ENCODE assay signal across 8 mouse cellular contexts in genomic region chr19:53824872-53825680, GRCm38 (mm10).
DNase-seq lines count a peak whose midpoint lies in the region; ATAC-seq lines count a peak whose summit lies in the region.

No protein-coding gene starts in this region.

- no peaks in the 10 kb centered on the region for H3K9me3 ChIP-seq in forebrain, embryonic 14.5 days (replicated peaks; ENCODE audit: control insufficient read depth, low read length)
- H3K9me3 ChIP-seq in limb, embryonic 11.5 days (ENCODE audit: control insufficient read depth, low read length), result no peaks in the 10 kb centered on the region
- no peaks in the 10 kb centered on the region for H3K9me3 ChIP-seq in midbrain, embryonic 15.5 days

- H3K36me3 ChIP-seq in forebrain, embryonic 14.5 days (ENCODE audit: control insufficient read depth, insufficient read depth, low read length), result no peaks in the 10 kb centered on the region
- H3K36me3 ChIP-seq in limb, embryonic 11.5 days (ENCODE audit: control insufficient read depth, insufficient read depth, low read length), result no peaks in the 10 kb centered on the region
- H3K36me3 ChIP-seq in midbrain, embryonic 15.5 days (replicated peaks), result no peaks in the 10 kb centered on the region

- WGBS in forebrain, embryonic 14.5 days, result 62% methylated on average over 21 of the region's 21 CpGs
- WGBS in limb, embryonic 11.5 days, result 61% methylated on average over 21 of the region's 21 CpGs
- 67% methylated on average over 21 of the region's 21 CpGs for WGBS in midbrain, embryonic 15.5 days

- H3K9ac ChIP-seq in forebrain, embryonic 14.5 days (ENCODE audit: low read length), result no peak overlapping the region
- no peak overlapping the region for H3K9ac ChIP-seq in limb, embryonic 11.5 days (ENCODE audit: low read length)
- H3K9ac ChIP-seq in midbrain, embryonic 15.5 days, result peak overlapping the region; percentile 36

- peaks cover 4% of the 10 kb centered on the region; the same call in 1 of the 2 replicates for H3K4me1 ChIP-seq in forebrain, embryonic 14.5 days (ENCODE audit: control insufficient read depth, insufficient read depth, low read length)
- H3K4me1 ChIP-seq in limb, embryonic 11.5 days (ENCODE audit: control insufficient read depth, insufficient read depth, low read length), result no peaks in the 10 kb centered on the region
- H3K4me1 ChIP-seq in midbrain, embryonic 15.5 days, result no peaks in the 10 kb centered on the region; the same call in 1 of the 2 replicates

- ATAC-seq in forebrain, embryonic 14.5 days, result peak; percentile 68; the same call in 1 of the 2 replicates
- ATAC-seq in limb, embryonic 11.5 days (ENCODE audit: insufficient number of reproducible peaks, low FRiP score, low TSS enrichment, low read depth), result peak; percentile 57; the same call in 1 of the 2 replicates
- ATAC-seq in midbrain, embryonic 15.5 days (replicated peaks), result peak; percentile 85

- H3K27ac ChIP-seq in forebrain, embryonic 14.5 days (ENCODE audit: low read depth, low read length), result no peak overlapping the region
- no peak overlapping the region for H3K27ac ChIP-seq in limb, embryonic 11.5 days (replicated peaks; ENCODE audit: low read depth, low read length)
- peak overlapping the region; percentile 45; the same call in 1 of the 2 replicates for H3K27ac ChIP-seq in midbrain, embryonic 15.5 days

- DNase-seq in layer of hippocampus, adult 9-11 months, result peak; percentile 44
- no peak for DNase-seq in layer of hippocampus, postnatal 14 days (ENCODE audit: low spot score in 2 of 2)
- peak; percentile 61 for DNase-seq in cerebellum, adult 11-12 months
- DNase-seq in forebrain, embryonic 14.5 days (ENCODE audit: low spot score), result peak; percentile 43
- no peak for DNase-seq in limb, embryonic 11.5 days (ENCODE audit: low spot score)
- no peak for DNase-seq in urinary bladder, postnatal 25 days (ENCODE audit: low spot score)
- DNase-seq in urinary bladder, postnatal 4 days (ENCODE audit: low spot score in 2 of 2), result no peak

- no peaks in the 10 kb centered on the region for H3K27me3 ChIP-seq in forebrain, embryonic 14.5 days (replicated peaks; ENCODE audit: control insufficient read depth, insufficient read depth, low read length)
- no peaks in the 10 kb centered on the region for H3K27me3 ChIP-seq in limb, embryonic 11.5 days (ENCODE audit: control insufficient read depth, insufficient read depth, low read length)
- no peaks in the 10 kb centered on the region for H3K27me3 ChIP-seq in midbrain, embryonic 15.5 days (replicated peaks)

- peak overlapping the region; percentile 25 for H3K4me2 ChIP-seq in forebrain, embryonic 14.5 days (ENCODE audit: low read length)
- peak overlapping the region; percentile 27 for H3K4me2 ChIP-seq in limb, embryonic 11.5 days (ENCODE audit: low read depth, severe bottlenecking)
- H3K4me2 ChIP-seq in midbrain, embryonic 15.5 days, result peak overlapping the region; percentile 49

- peak overlapping the region; percentile 16 for H3K4me3 ChIP-seq in forebrain, embryonic 14.5 days (ENCODE audit: low read depth, low read length)
- peak overlapping the region; percentile 20 for H3K4me3 ChIP-seq in limb, embryonic 11.5 days (ENCODE audit: low read depth, low read length)
- H3K4me3 ChIP-seq in midbrain, embryonic 15.5 days, result peak overlapping the region; percentile 34

Comparison
In these comparisons a context has a peak if more than half of its experiments do, and no peak if none do; other contexts are left out.
1. DNase-seq: peak in layer of hippocampus, adult 9-11 months (single experiment), cerebellum, adult 11-12 months (single experiment) and forebrain, embryonic 14.5 days (single experiment); none in layer of hippocampus, postnatal 14 days (0 of 2), limb, embryonic 11.5 days (single experiment), urinary bladder, postnatal 25 days (single experiment) and urinary bladder, postnatal 4 days (0 of 2).
2. Peak in every context shown above with its lines, with median percentiles within 50 percentile points of each other: ATAC-seq, H3K4me2 ChIP-seq and H3K4me3 ChIP-seq.